Mouse (Mus musculus): Measurements from ENCODE around the gene Lrig3.

Gene Lrig3

DNA sequence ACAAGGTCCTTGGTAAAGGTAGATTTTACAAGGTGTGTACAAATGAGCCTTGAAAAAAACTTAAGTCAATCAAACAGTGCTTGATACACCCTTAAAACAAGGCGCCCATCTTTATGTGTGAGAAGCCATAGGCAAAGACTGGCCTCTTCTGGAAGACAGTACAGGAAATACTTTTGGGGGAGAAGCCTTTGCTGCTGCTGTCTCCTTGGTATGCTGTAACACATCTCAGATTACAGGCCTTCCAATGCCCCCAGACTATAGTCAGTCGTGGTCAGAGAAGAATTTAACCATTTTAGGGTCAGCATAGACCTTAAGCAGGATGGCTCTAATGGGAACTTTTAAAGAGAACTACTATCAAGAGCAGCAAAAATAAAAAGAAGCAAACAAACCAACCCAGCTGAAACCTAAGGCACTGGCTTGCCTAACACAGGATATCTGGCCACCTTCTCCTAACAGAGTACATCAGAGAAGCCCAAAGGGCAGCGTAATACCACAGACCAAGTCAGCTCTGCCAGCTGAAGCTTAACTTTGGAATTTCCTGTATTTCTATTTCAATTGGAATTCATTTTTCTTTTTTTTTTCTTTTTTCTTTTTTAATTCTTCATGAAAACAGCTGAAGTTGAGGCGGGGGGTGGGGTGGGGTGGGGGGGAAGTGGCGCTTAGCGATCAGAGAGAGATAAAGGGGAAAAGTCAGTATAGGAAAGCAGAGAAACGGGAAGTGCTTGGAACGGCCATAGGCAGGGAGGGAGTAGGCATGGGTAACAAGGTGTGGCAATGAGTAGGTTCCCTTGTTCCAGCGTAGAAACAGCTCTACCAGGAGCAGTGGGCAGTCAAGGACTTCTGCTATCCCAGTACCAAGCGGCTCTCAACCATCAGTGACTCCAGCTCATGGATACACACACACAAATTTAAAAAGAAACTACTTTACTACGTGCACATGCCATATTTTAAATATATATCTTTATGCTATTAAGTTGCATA, 28.2 kb upstream of the Lrig3 start:
- no peak overlapping the region for H3K4me3 ChIP-seq (replicated peaks; ENCODE audit: low read length)
- no peaks in the 10 kb centered on the region for H3K9me3 ChIP-seq (ENCODE audit: low read length)
- no peak for TF ChIP-seq CTCF (conservative IDR thresholded peaks at IDR 0.05; ENCODE audit: low read length)
- no peak for TF ChIP-seq POU5F1 (IDR thresholded peaks at IDR 0.05; ENCODE audit: borderline replicate concordance, low read length)
- TF ChIP-seq NANOG (IDR thresholded peaks at IDR 0.05; ENCODE audit: borderline replicate concordance, low read length) = no peak
- H3K27me3 ChIP-seq (ENCODE audit: insufficient read depth, low read length) = no peaks in the 10 kb centered on the region
- H3K36me3 ChIP-seq (ENCODE audit: insufficient read depth, low read length) = no peaks in the 10 kb centered on the region
- H3K4me1 ChIP-seq (replicated peaks; ENCODE audit: low read depth, low read length) = peaks cover 49% of the 10 kb centered on the region

DNA sequence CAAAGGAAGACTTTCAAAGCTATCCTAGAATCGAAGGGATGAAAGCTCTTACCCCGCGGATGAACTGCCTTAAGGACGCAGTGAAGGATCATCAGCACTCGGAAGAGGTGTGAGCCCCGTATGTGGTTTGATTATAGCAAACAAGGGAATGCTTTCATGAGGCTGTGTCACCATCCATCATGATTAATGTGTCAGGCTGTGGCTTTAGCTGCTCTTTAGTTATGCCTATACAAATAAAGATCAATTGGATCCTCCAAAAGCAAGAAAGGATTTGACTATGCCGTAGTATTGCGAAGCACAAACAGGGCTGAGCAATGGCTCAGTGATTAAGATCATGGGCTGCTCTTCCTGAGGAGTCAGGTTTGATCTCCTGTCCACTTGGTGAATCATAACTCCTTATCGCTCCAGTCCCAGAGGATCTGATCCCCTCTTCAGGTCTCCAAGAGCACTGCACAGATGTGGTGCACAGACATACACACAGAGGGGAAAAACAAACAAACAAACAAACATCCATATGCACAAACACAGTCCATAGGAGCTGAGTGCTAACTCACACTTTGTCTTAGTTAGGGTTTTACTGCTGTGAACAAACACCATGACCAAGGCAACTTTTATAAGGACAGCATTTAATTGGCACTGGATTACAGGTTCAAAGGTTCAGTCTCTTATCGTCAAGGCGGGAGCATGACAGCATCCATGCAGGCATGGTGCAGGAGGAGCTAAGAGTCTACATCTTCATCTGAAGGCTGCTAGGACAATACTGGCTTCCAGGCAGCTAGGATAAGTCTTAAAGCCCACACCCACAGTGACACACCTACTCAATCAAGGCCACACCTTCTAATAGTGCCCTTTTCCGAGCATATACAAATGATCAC, 27.2 kb upstream of the Lrig3 start:
- Histone ChIP-seq H3K36me3 (ENCODE audit: insufficient read depth, low read length) (no peaks in the 10 kb centered on the region), H3K27me3 (ENCODE audit: insufficient read depth, low read length) (no peaks in the 10 kb centered on the region), H3K4me1 (replicated peaks; ENCODE audit: low read depth, low read length) (peaks cover 56% of the 10 kb centered on the region), H3K9me3 (ENCODE audit: low read length) (no peaks in the 10 kb centered on the region), H3K4me3 (replicated peaks; ENCODE audit: low read length) (no peak overlapping the region)
- no peak for TF ChIP-seq CTCF (conservative IDR thresholded peaks at IDR 0.05; ENCODE audit: low read length)
- no peak for TF ChIP-seq POU5F1 (IDR thresholded peaks at IDR 0.05; ENCODE audit: borderline replicate concordance, low read length)
- TF ChIP-seq NANOG (IDR thresholded peaks at IDR 0.05; ENCODE audit: borderline replicate concordance, low read length) = no peak

DNA sequence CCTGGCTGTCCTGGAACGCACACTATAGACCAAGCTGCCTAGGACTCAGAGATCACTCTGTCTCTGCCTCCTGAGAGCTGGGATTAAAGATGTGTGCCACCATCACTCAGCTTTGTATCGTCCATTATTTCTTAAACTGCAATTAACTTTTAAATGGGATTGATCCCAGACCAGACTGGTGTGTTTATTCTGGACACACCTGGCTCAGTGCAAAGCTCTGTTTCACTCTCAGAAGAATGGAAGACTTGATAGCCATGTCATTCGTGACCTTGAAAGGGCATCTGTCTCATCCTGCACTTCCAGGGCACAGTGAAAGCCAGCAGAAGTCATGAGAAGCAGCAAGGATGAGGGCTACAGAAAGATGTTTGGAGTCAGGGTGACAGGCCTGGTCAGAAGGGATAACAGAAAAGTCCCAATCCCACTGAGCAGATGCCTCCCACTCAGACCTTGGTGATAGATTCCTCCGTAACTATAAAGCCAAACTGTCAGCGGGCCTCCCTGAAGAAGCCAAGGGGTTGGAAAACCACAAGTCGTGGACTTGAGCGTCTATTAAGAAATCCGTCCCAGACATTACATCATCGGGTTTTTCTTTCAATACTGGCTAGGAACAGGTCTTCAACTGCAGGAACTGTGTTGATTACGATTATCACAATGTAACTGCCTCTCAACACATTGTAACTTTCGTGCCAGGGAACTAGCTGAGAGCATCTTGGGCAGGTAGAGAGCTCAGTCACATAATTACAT, 25.5 kb upstream of the Lrig3 start:
- no peaks in the 10 kb centered on the region for H3K27me3 ChIP-seq (ENCODE audit: insufficient read depth, low read length)
- TF ChIP-seq CTCF (conservative IDR thresholded peaks at IDR 0.05; ENCODE audit: low read length) (no peak), NANOG (IDR thresholded peaks at IDR 0.05; ENCODE audit: borderline replicate concordance, low read length) (peak; percentile 96)
- no peak overlapping the region for H3K4me3 ChIP-seq (replicated peaks; ENCODE audit: low read length)
- H3K9me3 ChIP-seq (ENCODE audit: low read length) = no peaks in the 10 kb centered on the region
- H3K36me3 ChIP-seq (ENCODE audit: insufficient read depth, low read length) = no peaks in the 10 kb centered on the region
- H3K4me1 ChIP-seq (replicated peaks; ENCODE audit: low read depth, low read length) = peaks cover 62% of the 10 kb centered on the region

DNA sequence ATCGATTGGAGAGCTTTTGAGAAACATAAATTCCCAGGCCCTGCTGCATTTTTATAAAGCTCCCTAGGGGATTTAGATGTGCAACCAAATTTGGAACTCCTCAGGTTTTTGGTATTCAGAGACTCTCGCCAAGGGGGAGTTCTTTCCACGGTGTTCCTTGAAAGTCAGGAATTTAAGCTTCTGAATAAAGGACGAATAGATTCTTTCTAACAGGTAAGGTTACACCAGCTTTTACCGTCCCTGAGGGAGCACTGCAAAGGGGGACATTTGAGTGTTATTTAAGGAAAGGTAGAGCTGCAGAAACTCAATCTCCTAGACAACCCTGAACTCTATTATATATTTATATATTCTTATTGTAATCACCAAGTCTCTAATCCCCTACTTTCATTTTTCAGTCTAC, 22.9 kb upstream of the Lrig3 start:
- TF ChIP-seq NANOG (IDR thresholded peaks at IDR 0.05; ENCODE audit: borderline replicate concordance, low read length) (no peak), CTCF (conservative IDR thresholded peaks at IDR 0.05; ENCODE audit: low read length) (no peak), POU5F1 (IDR thresholded peaks at IDR 0.05; ENCODE audit: borderline replicate concordance, low read length) (no peak)
- Histone ChIP-seq H3K27me3 (ENCODE audit: insufficient read depth, low read length) (no peaks in the 10 kb centered on the region; the same call in 1 of the 2 replicates), H3K9me3 (ENCODE audit: low read length) (no peaks in the 10 kb centered on the region), H3K4me3 (replicated peaks; ENCODE audit: low read length) (no peak overlapping the region), H3K4me1 (replicated peaks; ENCODE audit: low read depth, low read length) (peaks cover 69% of the 10 kb centered on the region), H3K36me3 (ENCODE audit: insufficient read depth, low read length) (no peaks in the 10 kb centered on the region)

DNA sequence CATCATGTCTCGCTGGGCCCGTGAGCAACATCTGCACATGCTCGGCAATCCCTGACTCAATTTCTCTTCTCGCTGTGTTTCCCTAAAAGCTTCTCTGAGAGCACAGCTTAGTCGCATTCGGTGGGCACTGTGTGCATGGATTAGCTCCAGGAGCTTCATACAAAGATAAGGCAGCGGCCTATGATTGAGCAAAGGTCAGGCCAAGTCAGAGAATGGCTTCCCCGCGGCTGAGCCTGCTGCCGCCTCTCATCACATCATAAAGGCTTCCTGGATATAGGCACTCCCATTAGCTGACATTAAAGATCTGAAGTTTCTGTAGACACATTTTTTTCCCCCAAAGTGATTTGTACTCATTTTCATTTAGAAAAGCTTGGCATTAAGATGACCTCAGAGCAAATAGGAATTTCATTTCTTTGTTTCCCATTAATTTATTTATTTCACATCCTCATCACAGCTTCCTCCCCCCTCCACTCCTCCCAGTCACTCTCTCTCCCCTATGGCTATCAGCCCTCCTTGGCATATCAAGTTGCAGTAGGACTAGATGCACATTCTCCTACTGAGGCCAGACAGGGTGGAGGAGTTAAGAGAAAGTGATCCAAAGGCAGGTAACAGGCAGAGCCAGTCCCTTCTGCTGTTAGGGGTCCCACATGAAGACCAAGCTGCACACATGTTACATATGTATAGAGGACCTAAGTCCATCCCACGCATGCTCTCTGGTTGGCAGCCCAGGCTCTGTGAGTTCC, 21.0 kb upstream of the Lrig3 start:
- Histone ChIP-seq H3K9me3 (ENCODE audit: low read length) (no peaks in the 10 kb centered on the region), H3K4me1 (replicated peaks; ENCODE audit: low read depth, low read length) (peaks cover 69% of the 10 kb centered on the region), H3K27me3 (ENCODE audit: insufficient read depth, low read length) (no peaks in the 10 kb centered on the region; the same call in 1 of the 2 replicates), H3K4me3 (replicated peaks; ENCODE audit: low read length) (no peak overlapping the region), H3K36me3 (ENCODE audit: insufficient read depth, low read length) (no peaks in the 10 kb centered on the region)
- no peak for TF ChIP-seq NANOG (IDR thresholded peaks at IDR 0.05; ENCODE audit: borderline replicate concordance, low read length)
- no peak for TF ChIP-seq CTCF (conservative IDR thresholded peaks at IDR 0.05; ENCODE audit: low read length)
- no peak for TF ChIP-seq POU5F1 (IDR thresholded peaks at IDR 0.05; ENCODE audit: borderline replicate concordance, low read length)

DNA sequence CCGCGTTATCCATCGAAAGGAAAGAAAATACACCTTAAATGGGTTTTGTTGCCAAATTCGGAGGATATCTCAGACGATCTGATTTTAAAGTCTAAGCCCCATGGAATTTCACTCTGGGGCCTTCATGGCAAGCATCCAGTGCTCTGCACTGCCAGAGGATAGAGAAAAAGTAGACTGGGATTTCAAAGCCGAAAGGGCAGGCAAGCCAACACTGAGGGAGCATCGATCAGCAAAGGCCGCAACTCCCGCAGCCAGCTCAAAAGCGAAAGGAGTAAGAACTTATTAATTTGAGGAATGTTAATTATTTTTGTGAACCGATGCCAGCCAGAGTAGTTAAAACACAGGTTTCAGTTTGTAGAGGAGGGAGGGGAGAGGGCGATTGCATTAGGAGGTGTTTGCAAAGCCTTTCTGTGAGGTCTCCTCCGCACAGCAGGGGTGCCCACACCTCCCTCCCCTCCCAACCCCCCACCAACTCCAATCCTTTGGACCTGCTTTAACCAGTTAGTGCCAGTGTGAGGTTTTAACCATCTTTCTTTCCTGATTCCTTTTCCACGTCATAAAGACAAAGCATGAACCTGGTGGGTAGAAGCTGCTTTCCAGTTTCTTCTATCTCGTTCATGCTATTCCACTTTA, 17.0 kb upstream of the Lrig3 start:
- peak overlapping the region; percentile 41; the same call in 1 of the 2 replicates for H3K4me3 ChIP-seq (replicated peaks; ENCODE audit: low read length)
- TF ChIP-seq POU5F1 (IDR thresholded peaks at IDR 0.05; ENCODE audit: borderline replicate concordance, low read length) (no peak), NANOG (IDR thresholded peaks at IDR 0.05; ENCODE audit: borderline replicate concordance, low read length) (no peak), CTCF (conservative IDR thresholded peaks at IDR 0.05; ENCODE audit: low read length) (no peak)
- no peaks in the 10 kb centered on the region for H3K36me3 ChIP-seq (ENCODE audit: insufficient read depth, low read length)
- no peaks in the 10 kb centered on the region; the same call in 1 of the 2 replicates for H3K27me3 ChIP-seq (ENCODE audit: insufficient read depth, low read length)
- peaks cover 39% of the 10 kb centered on the region for H3K4me1 ChIP-seq (replicated peaks; ENCODE audit: low read depth, low read length)
- H3K9me3 ChIP-seq (ENCODE audit: low read length) = peaks cover 4% of the 10 kb centered on the region; the same call in 1 of the 2 replicates

DNA sequence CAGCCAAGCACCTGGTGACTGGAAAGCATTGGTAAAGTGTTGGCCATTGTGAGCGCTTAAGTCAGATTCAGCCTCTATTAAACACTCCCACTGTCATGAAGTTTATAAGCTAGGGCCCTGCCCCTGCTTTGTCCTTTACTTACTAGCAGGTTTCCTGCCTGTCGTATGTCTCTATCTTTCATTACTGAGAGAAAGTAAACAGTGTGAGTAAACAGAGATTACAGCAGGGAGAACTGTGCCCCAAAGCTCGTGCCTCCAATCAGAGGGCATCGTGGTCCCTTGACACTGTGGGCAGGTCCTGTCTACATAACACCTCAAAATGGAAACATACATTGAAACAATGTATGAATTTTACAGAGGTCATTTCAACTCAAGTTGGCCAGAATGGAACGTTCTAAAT, 14.3 kb upstream of the Lrig3 start:
- Histone ChIP-seq H3K4me3 (replicated peaks; ENCODE audit: low read length) (no peak overlapping the region), H3K9me3 (ENCODE audit: low read length) (peaks cover 4% of the 10 kb centered on the region; the same call in 1 of the 2 replicates), H3K4me1 (replicated peaks; ENCODE audit: low read depth, low read length) (peaks cover 38% of the 10 kb centered on the region), H3K27me3 (ENCODE audit: insufficient read depth, low read length) (peaks cover 4% of the 10 kb centered on the region; the same call in 1 of the 2 replicates), H3K36me3 (ENCODE audit: insufficient read depth, low read length) (no peaks in the 10 kb centered on the region)
- no peak for TF ChIP-seq POU5F1 (IDR thresholded peaks at IDR 0.05; ENCODE audit: borderline replicate concordance, low read length)
- TF ChIP-seq NANOG (IDR thresholded peaks at IDR 0.05; ENCODE audit: borderline replicate concordance, low read length) = no peak
- no peak for TF ChIP-seq CTCF (conservative IDR thresholded peaks at IDR 0.05; ENCODE audit: low read length)

Data from E14TG2a.4 (cell line).